Mouse (Mus musculus): ENCODE results near the gene Prkab1. TPM values are rescaled to one million over a fixed set of nuclear protein-coding genes. Genes with fewer than 3 reads are reported as not detected.

The Prkab1 gene
- polyA plus RNA-seq, 1 experiment from 2014 or later: 77.0 TPM

DNA sequence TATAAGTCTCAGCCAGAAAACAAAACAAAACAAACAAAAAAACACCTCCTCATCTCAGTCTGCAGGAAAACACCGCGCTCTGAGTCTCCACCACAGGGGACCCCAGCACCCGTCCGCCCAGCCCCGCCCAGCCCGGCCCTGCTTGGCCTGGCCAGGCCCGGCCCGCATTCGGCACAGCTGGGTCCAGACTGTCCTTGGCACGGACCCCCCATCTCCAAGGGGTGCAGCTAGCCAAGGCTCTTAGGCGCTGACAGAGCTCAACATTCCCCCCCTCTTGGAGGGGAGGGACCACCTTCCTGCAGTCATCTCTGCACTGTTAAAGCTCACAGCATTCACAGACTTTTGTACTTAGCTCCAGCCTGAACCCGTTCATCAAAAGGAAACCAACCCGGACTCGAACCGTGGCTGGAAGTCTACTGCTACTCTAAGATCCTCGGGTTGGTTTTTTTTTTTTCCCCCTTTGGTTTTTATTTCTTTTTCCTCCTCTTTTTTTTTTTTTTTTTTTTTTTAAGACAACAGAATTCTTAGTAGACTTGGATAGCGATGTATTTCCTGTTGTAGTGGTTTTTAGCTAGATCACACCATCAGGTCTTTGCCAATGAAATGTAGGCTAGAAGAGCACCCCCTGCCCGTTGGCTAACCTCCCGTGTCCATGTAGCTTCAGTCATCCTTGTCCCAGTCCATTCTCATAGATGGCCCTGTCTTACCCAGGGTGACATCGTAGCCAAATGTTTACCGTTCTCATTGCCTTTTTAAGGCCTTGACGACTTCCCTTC, 17.8 kb downstream of the Prkab1 start:
- H3K27ac ChIP-seq: no peak overlapping the region
- H3K9ac ChIP-seq (replicated peaks): no peak overlapping the region
- H3K9me3 ChIP-seq: no peaks in the 10 kb centered on the region
- no peak overlapping the region for H3K4me2 ChIP-seq
- peaks cover 18% of the 10 kb centered on the region for H3K36me3 ChIP-seq
- no peak overlapping the region for H3K4me3 ChIP-seq (replicated peaks)
- WGBS: 69% methylated on average over 22 of the region's 22 CpGs
- H3K4me1 ChIP-seq (replicated peaks): 0 out of 2 replicates have a peak, but pooled peaks cover 6% of the 10 kb centered on the region
- ATAC-seq (ENCODE audit: insufficient number of reproducible peaks, insufficient read depth, low FRiP score, low TSS enrichment, low read depth): no peak; the same call in 1 of the 2 replicates
- H3K27me3 ChIP-seq: no peaks in the 10 kb centered on the region

DNA sequence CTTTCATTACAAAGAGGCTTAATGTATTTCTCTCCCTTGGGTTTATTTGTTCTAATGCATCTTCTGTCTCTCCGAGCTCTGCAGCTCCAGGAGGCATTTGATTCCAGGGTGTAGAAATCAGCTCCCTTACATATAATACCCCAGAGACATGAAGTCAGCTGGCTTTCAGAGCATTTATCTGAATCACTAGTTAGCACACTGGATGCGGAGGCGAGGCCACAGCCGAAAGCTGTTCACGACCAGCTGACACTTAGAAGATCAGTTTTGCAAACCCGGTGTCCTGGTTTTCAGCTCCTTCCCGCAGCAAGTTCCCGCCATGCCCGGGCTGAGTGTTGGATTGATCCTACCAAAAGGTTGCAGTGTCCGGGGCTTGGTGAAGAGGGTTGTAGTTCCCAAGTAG, 20.0 kb downstream of the Prkab1 start:
- no peak overlapping the region for H3K4me2 ChIP-seq
- 90% methylated on average over 10 of the region's 10 CpGs for WGBS
- H3K36me3 ChIP-seq: peaks cover 30% of the 10 kb centered on the region
- no peak overlapping the region for H3K27ac ChIP-seq
- H3K4me3 ChIP-seq (replicated peaks): no peak overlapping the region
- H3K27me3 ChIP-seq: no peaks in the 10 kb centered on the region
- H3K9ac ChIP-seq (replicated peaks): no peak overlapping the region
- H3K4me1 ChIP-seq (replicated peaks): 0 out of 2 replicates have a peak, but pooled peaks cover 6% of the 10 kb centered on the region
- no peaks in the 10 kb centered on the region for H3K9me3 ChIP-seq
- ATAC-seq (ENCODE audit: insufficient number of reproducible peaks, insufficient read depth, low FRiP score, low TSS enrichment, low read depth): no peak

- no peaks in the 10 kb centered on the region for H3K27me3 ChIP-seq
- no peak overlapping the region for H3K4me2 ChIP-seq
- H3K9ac ChIP-seq (replicated peaks): no peak overlapping the region
- no peak overlapping the region for H3K27ac ChIP-seq
- H3K4me1 ChIP-seq (replicated peaks): 0 out of 2 replicates have a peak, but pooled peaks cover 6% of the 10 kb centered on the region
- 38% methylated on average over 13 of the region's 13 CpGs for WGBS
- no peaks in the 10 kb centered on the region for H3K9me3 ChIP-seq
- no peak overlapping the region for H3K4me3 ChIP-seq (replicated peaks)
- ATAC-seq (ENCODE audit: insufficient number of reproducible peaks, insufficient read depth, low FRiP score, low TSS enrichment, low read depth): no peak
- H3K36me3 ChIP-seq: peaks cover 32% of the 10 kb centered on the region
Observed at GRCm38 (mm10) chr5:116003825-116004224, 20.5 kb downstream of the Prkab1 start.

GRCm38 (mm10) chr5:116003154-116003553, 21.2 kb downstream of the Prkab1 start:
- Histone ChIP-seq H3K9me3 (no peaks in the 10 kb centered on the region), H3K27ac (no peak overlapping the region), H3K9ac (replicated peaks) (no peak overlapping the region), H3K27me3 (no peaks in the 10 kb centered on the region), H3K36me3 (peaks cover 32% of the 10 kb centered on the region), H3K4me3 (replicated peaks) (no peak overlapping the region), H3K4me2 (no peak overlapping the region), H3K4me1 (replicated peaks) (0 out of 2 replicates have a peak, but pooled peaks cover 6% of the 10 kb centered on the region)
- WGBS: 87% methylated on average over 8 of the region's 8 CpGs
- ATAC-seq (ENCODE audit: insufficient number of reproducible peaks, insufficient read depth, low FRiP score, low TSS enrichment, low read depth): no peak

DNA sequence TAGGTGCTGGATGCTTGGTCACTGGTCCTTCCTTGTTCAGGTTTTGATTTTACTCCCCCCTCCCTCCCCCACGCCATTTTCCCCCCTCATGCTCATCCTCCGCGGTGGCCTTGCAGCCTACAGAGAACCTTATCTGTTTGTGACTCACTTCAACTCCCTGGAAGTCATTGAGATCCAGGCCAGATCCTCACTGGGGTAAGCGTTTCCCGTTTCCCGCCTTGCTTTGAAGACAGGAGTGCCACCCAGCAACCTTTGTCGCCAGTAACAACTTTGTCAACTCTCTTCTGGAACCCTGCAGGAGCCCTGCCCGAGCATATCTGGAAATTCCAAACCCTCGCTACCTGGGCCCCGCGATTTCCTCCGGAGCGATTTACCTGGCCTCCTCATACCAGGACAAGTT, 26.9 kb downstream of the Prkab1 start:
- H3K4me3 ChIP-seq (replicated peaks): no peak overlapping the region
- no peaks in the 10 kb centered on the region for H3K9me3 ChIP-seq
- WGBS: 80% methylated on average over 13 of the region's 13 CpGs
- no peak overlapping the region for H3K27ac ChIP-seq
- peaks cover 60% of the 10 kb centered on the region for H3K36me3 ChIP-seq
- no peak overlapping the region for H3K4me2 ChIP-seq
- H3K9ac ChIP-seq (replicated peaks): no peak overlapping the region
- ATAC-seq (ENCODE audit: insufficient number of reproducible peaks, insufficient read depth, low FRiP score, low TSS enrichment, low read depth): no peak
- 0 out of 2 replicates have a peak, but pooled peaks cover 4% of the 10 kb centered on the region for H3K4me1 ChIP-seq (replicated peaks)
- no peaks in the 10 kb centered on the region for H3K27me3 ChIP-seq

GRCm38 (mm10) chr5:115994101-115994500, 30.2 kb downstream of the Prkab1 start:
- H3K9ac ChIP-seq (replicated peaks): no peak overlapping the region
- no peak overlapping the region for H3K4me3 ChIP-seq (replicated peaks)
- no peak for ATAC-seq (ENCODE audit: insufficient number of reproducible peaks, insufficient read depth, low FRiP score, low TSS enrichment, low read depth)
- no peaks in the 10 kb centered on the region for H3K27me3 ChIP-seq
- H3K27ac ChIP-seq: no peak overlapping the region
- H3K4me1 ChIP-seq (replicated peaks): 0 out of 2 replicates have a peak, but pooled peaks cover 4% of the 10 kb centered on the region
- H3K9me3 ChIP-seq: peaks cover 14% of the 10 kb centered on the region
- no peak overlapping the region for H3K4me2 ChIP-seq
- 94% methylated on average over 15 of the region's 15 CpGs for WGBS
- peaks cover 78% of the 10 kb centered on the region for H3K36me3 ChIP-seq

GRCm38 (mm10) chr5:115991717-115992116, 32.6 kb downstream of the Prkab1 start:
- 91% methylated on average over 11 of the region's 11 CpGs for WGBS
- Histone ChIP-seq H3K4me2 (no peak overlapping the region), H3K4me1 (replicated peaks) (no peaks in the 10 kb centered on the region), H3K27me3 (no peaks in the 10 kb centered on the region), H3K9ac (replicated peaks) (no peak overlapping the region), H3K36me3 (peaks cover 87% of the 10 kb centered on the region), H3K4me3 (replicated peaks) (no peak overlapping the region), H3K27ac (no peak overlapping the region), H3K9me3 (peaks cover 14% of the 10 kb centered on the region)
- ATAC-seq (ENCODE audit: insufficient number of reproducible peaks, insufficient read depth, low FRiP score, low TSS enrichment, low read depth): no peak

DNA sequence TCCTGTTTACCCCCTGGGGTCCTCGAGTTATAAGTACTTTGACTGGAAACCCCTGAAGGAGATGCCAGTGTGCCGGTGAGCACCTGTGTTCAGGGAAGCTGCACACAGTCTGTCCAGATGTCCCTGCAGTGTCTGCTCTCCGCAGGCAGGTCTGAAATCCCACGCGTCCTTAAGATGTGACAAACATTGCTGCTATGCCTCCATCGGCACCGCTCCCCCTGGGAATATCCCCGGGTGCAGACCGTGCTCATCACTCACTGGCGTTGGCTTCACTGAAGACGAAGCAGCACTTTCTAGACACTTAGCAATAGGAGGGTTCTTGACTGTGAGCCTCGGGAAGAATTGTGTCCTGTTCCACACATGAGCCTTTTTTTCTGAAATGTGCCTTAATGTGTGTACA, 37.0 kb downstream of the Prkab1 start:
- WGBS: 90% methylated on average over 12 of the region's 12 CpGs
- Histone ChIP-seq H3K27me3 (no peaks in the 10 kb centered on the region), H3K4me2 (no peak overlapping the region), H3K9me3 (peaks cover 14% of the 10 kb centered on the region), H3K9ac (replicated peaks) (no peak overlapping the region), H3K4me1 (replicated peaks) (peaks cover 8% of the 10 kb centered on the region), H3K36me3 (peaks cover 82% of the 10 kb centered on the region), H3K27ac (no peak overlapping the region), H3K4me3 (replicated peaks) (no peak overlapping the region)
- ATAC-seq (ENCODE audit: insufficient number of reproducible peaks, insufficient read depth, low FRiP score, low TSS enrichment, low read depth): no peak

GRCm38 (mm10) chr5:115985101-115985500, 39.2 kb downstream of the Prkab1 start:
- peaks cover under 1% of the 10 kb centered on the region for H3K9me3 ChIP-seq
- H3K27ac ChIP-seq: no peak overlapping the region
- 93% methylated on average over 11 of the region's 11 CpGs for WGBS
- H3K9ac ChIP-seq (replicated peaks): no peak overlapping the region
- ATAC-seq (ENCODE audit: insufficient number of reproducible peaks, insufficient read depth, low FRiP score, low TSS enrichment, low read depth): no peak
- H3K4me1 ChIP-seq (replicated peaks): peaks cover 15% of the 10 kb centered on the region
- no peak overlapping the region for H3K4me3 ChIP-seq (replicated peaks)
- H3K27me3 ChIP-seq: no peaks in the 10 kb centered on the region
- no peak overlapping the region for H3K4me2 ChIP-seq
- H3K36me3 ChIP-seq: peaks cover 71% of the 10 kb centered on the region

GRCm38 (mm10) chr5:115984392-115984791, 39.9 kb downstream of the Prkab1 start:
- no peak overlapping the region for H3K9ac ChIP-seq (replicated peaks)
- H3K4me1 ChIP-seq (replicated peaks): peaks cover 15% of the 10 kb centered on the region
- H3K36me3 ChIP-seq: peaks cover 70% of the 10 kb centered on the region
- H3K4me3 ChIP-seq (replicated peaks): no peak overlapping the region
- H3K27me3 ChIP-seq: no peaks in the 10 kb centered on the region
- no peak for ATAC-seq (ENCODE audit: insufficient number of reproducible peaks, insufficient read depth, low FRiP score, low TSS enrichment, low read depth)
- no peaks in the 10 kb centered on the region for H3K9me3 ChIP-seq
- WGBS: 89% methylated on average over 6 of the region's 6 CpGs
- H3K4me2 ChIP-seq: no peak overlapping the region
- H3K27ac ChIP-seq: no peak overlapping the region

DNA sequence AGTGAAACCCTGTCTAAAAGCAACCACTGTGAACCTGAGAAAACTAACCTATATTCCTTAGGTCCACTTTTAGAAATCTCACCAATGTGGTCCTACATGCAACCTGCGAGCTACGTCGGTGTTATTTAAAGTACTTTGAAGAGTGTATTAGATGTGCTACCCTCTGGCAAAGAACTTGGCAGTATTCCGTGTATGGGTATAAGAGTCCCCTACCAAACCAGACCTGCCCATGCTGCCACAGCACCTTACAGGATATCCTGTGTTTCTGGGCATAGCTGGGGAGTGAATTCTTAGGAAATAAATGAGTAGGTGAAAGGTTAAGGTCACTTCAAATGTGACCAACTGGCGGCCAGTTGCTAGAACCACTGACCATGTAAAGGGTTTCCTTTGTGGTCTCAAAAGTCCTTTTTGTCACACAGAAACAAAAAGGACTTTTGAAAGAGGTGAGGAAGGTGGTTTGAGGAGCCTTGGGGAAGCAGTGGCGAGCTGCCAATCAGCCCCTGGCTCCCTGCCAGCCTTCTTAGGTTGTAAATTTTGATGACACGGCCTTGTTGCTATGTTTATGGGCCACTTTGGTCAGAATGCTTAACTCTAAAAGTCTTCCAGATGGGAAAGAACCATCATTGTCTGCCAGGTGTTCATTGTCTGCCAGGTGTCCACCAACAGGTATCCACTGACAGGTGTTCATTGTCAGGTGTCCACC, 41.5 kb downstream of the Prkab1 start:
- ATAC-seq (ENCODE audit: insufficient number of reproducible peaks, insufficient read depth, low FRiP score, low TSS enrichment, low read depth): no peak
- 68% methylated on average over 7 of the region's 7 CpGs for WGBS
- H3K4me2 ChIP-seq: no peak overlapping the region
- H3K9me3 ChIP-seq: no peaks in the 10 kb centered on the region
- peaks cover 63% of the 10 kb centered on the region for H3K36me3 ChIP-seq
- no peak overlapping the region for H3K9ac ChIP-seq (replicated peaks)
- H3K4me1 ChIP-seq (replicated peaks): peaks cover 21% of the 10 kb centered on the region
- H3K4me3 ChIP-seq (replicated peaks): no peak overlapping the region
- no peaks in the 10 kb centered on the region for H3K27me3 ChIP-seq
- no peak overlapping the region for H3K27ac ChIP-seq

All from limb, embryonic 12.5 days (tissue).